14 mouse cellular contexts compared by ENCODE assay signal in the genomic region with DNA sequence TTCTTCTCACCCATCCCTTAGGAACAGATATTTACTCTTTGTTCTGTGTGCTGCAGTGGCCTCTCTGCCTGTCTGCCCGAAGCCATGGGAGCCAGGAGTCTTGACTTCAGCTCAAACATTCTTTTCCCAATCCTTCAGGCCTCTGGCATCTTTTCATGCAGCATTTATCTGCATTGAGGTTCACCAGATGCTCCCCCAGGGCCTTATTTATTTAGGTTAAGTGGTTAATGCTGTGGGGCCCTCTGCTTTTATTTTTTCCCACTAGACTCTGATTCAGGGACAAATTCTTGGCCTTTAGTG.
A peak's percentile ranks its signal among the peaks of the same experiment; 100 is the strongest.
DNase-seq lines count a peak whose midpoint lies in the region; ATAC-seq and TF ChIP-seq lines count a peak whose summit lies in the region.
"Had no signal": no experiment of that assay in that cellular context is flagged by ENCODE, and none has a peak within 500 bp of the region (broad histone marks: within the 10 kb centered on the region; RNA-seq: fewer than 3 reads in every experiment).

No protein-coding gene starts in this region.

- no peak overlapping the region for H3K4me2 ChIP-seq in intestine, embryonic 14.5 days (ENCODE audit: low read length)
- H3K4me2 ChIP-seq in intestine, postnatal 0 days (replicated peaks; ENCODE audit: low read depth), result no peak overlapping the region
- no peak overlapping the region for H3K4me2 ChIP-seq in hindbrain, embryonic 13.5 days
- H3K4me2 ChIP-seq in midbrain, postnatal 0 days (ENCODE audit: low read depth, low read length, poor library complexity, severe bottlenecking), result no peak overlapping the region
- H3K4me2 ChIP-seq: liver, embryonic 12.5 days had no signal

- H3K36me3 ChIP-seq in intestine, embryonic 14.5 days (ENCODE audit: control insufficient read depth, insufficient read depth, low read length), result no peaks in the 10 kb centered on the region
- no peaks in the 10 kb centered on the region for H3K36me3 ChIP-seq in intestine, postnatal 0 days (ENCODE audit: control insufficient read depth, insufficient read depth)
- H3K36me3 ChIP-seq in embryonic facial prominence, embryonic 10.5 days (replicated peaks), result no peaks in the 10 kb centered on the region
- H3K36me3 ChIP-seq in hindbrain, embryonic 13.5 days, result no peaks in the 10 kb centered on the region
- H3K36me3 ChIP-seq in midbrain, postnatal 0 days (ENCODE audit: insufficient read depth, low read length), result no peaks in the 10 kb centered on the region
- H3K36me3 ChIP-seq: liver, embryonic 12.5 days had no signal

- H3K27ac ChIP-seq in intestine, embryonic 14.5 days (ENCODE audit: low read depth), result peak overlapping the region; percentile 22
- H3K27ac ChIP-seq in intestine, postnatal 0 days (ENCODE audit: low read depth, low read length), result no peak overlapping the region
- peak overlapping the region; percentile 61 for H3K27ac ChIP-seq in embryonic facial prominence, embryonic 10.5 days (replicated peaks)
- H3K27ac ChIP-seq in hindbrain, embryonic 13.5 days, result peak overlapping the region; percentile 25
- peak overlapping the region; percentile 43; the same call in 1 of the 2 replicates for H3K27ac ChIP-seq in midbrain, postnatal 0 days (ENCODE audit: low read depth, low read length)
- H3K27ac ChIP-seq: liver, embryonic 12.5 days had no signal

- no peak overlapping the region for H3K4me3 ChIP-seq in intestine, embryonic 14.5 days (ENCODE audit: low read depth, low read length)
- H3K4me3 ChIP-seq in intestine, postnatal 0 days (ENCODE audit: low read depth, low read length), result no peak overlapping the region
- H3K4me3 ChIP-seq in embryonic facial prominence, embryonic 10.5 days, result no peak overlapping the region
- H3K4me3 ChIP-seq in hindbrain, embryonic 13.5 days, result no peak overlapping the region
- H3K4me3 ChIP-seq in midbrain, postnatal 0 days (ENCODE audit: low read depth, low read length), result no peak overlapping the region
- H3K4me3 ChIP-seq: liver, embryonic 12.5 days had no signal

- 14% methylated on average over 1 of the region's 1 CpGs for WGBS in intestine, embryonic 14.5 days
- 17% methylated on average over 1 of the region's 1 CpGs for WGBS in intestine, postnatal 0 days
- 25% methylated on average over 1 of the region's 1 CpGs for WGBS in embryonic facial prominence, embryonic 10.5 days
- WGBS in hindbrain, embryonic 13.5 days, result 29% methylated on average over 1 of the region's 1 CpGs
- WGBS in midbrain, postnatal 0 days, result 23% methylated on average over 1 of the region's 1 CpGs

- no peaks in the 10 kb centered on the region for H3K27me3 ChIP-seq in intestine, embryonic 14.5 days (replicated peaks; ENCODE audit: control insufficient read depth, insufficient read depth, low read length)
- H3K27me3 ChIP-seq in intestine, postnatal 0 days (replicated peaks; ENCODE audit: control insufficient read depth, insufficient read depth, low read length), result no peaks in the 10 kb centered on the region
- no peaks in the 10 kb centered on the region for H3K27me3 ChIP-seq in embryonic facial prominence, embryonic 10.5 days (replicated peaks; ENCODE audit: low read depth, poor library complexity, severe bottlenecking)
- no peaks in the 10 kb centered on the region for H3K27me3 ChIP-seq in hindbrain, embryonic 13.5 days
- H3K27me3 ChIP-seq in midbrain, postnatal 0 days (ENCODE audit: insufficient read depth, low read length), result no peaks in the 10 kb centered on the region
- H3K27me3 ChIP-seq: liver, embryonic 12.5 days had no signal

- no peak for TF ChIP-seq CTCF in intestine, postnatal 0 days (IDR thresholded peaks at IDR 0.05; ENCODE audit: low read depth)
- TF ChIP-seq CTCF in midbrain, postnatal 0 days (IDR thresholded peaks at IDR 0.05), result no peak

- DNase-seq in intestine, embryonic 14.5 days (ENCODE audit: low spot score), result no peak
- peak; percentile 26 for DNase-seq in embryonic facial prominence, embryonic 10.5 days (ENCODE audit: low spot score)
- no peak for DNase-seq in midbrain, postnatal 0 days (ENCODE audit: low spot score)
- no peak for DNase-seq in right cerebral cortex, postnatal 14 days
- no peak for DNase-seq in layer of hippocampus, postnatal 36 days
- no peak for DNase-seq in ovary, postnatal 36 days (ENCODE audit: low spot score)
- DNase-seq: adrenal gland, postnatal 10 days; B cell, adult 2 months; heart, postnatal 10 days; kidney, adult 18-20 months; thymus, adult 2 months had no signal

- no peaks in the 10 kb centered on the region for H3K9me3 ChIP-seq in intestine, embryonic 14.5 days (ENCODE audit: control insufficient read depth, low read length)
- no peaks in the 10 kb centered on the region for H3K9me3 ChIP-seq in intestine, postnatal 0 days (ENCODE audit: control insufficient read depth)
- no peaks in the 10 kb centered on the region for H3K9me3 ChIP-seq in embryonic facial prominence, embryonic 10.5 days
- H3K9me3 ChIP-seq in hindbrain, embryonic 13.5 days, result no peaks in the 10 kb centered on the region; the same call in 1 of the 2 replicates
- H3K9me3 ChIP-seq in midbrain, postnatal 0 days (ENCODE audit: low read length), result no peaks in the 10 kb centered on the region

- H3K9ac ChIP-seq in intestine, embryonic 14.5 days (ENCODE audit: low read length), result no peak overlapping the region
- H3K9ac ChIP-seq in intestine, postnatal 0 days (ENCODE audit: low read depth, low read length), result no peak overlapping the region
- no peak overlapping the region for H3K9ac ChIP-seq in hindbrain, embryonic 13.5 days
- H3K9ac ChIP-seq in midbrain, postnatal 0 days (replicated peaks; ENCODE audit: low read length, poor library complexity, severe bottlenecking), result 0 out of 2 replicates have a peak overlapping the region, but pooled peaks have one; percentile 13
- H3K9ac ChIP-seq: liver, embryonic 12.5 days had no signal

- no peak for ATAC-seq in intestine, embryonic 14.5 days (replicated peaks; ENCODE audit: low FRiP score, low TSS enrichment, low read depth)
- no peak for ATAC-seq in intestine, postnatal 0 days
- no peak for ATAC-seq in hindbrain, embryonic 13.5 days (ENCODE audit: low FRiP score)
- no peak for ATAC-seq in midbrain, postnatal 0 days (ENCODE audit: low FRiP score)
- ATAC-seq: liver, embryonic 12.5 days had no signal

- no peaks in the 10 kb centered on the region for H3K4me1 ChIP-seq in intestine, embryonic 14.5 days (replicated peaks; ENCODE audit: control insufficient read depth, insufficient read depth, low read length)
- no peaks in the 10 kb centered on the region for H3K4me1 ChIP-seq in intestine, postnatal 0 days (replicated peaks; ENCODE audit: control insufficient read depth, insufficient read depth, low read length)
- H3K4me1 ChIP-seq in embryonic facial prominence, embryonic 10.5 days, result peaks cover 14% of the 10 kb centered on the region
- H3K4me1 ChIP-seq in hindbrain, embryonic 13.5 days (replicated peaks), result peaks cover 13% of the 10 kb centered on the region
- H3K4me1 ChIP-seq in midbrain, postnatal 0 days (ENCODE audit: insufficient read depth, low read length), result no peaks in the 10 kb centered on the region
- H3K4me1 ChIP-seq: liver, embryonic 12.5 days had no signal
